Mouse (Mus musculus) thymus, postnatal 25 days (tissue): Measurements from ENCODE around the gene Plxna2.
A peak's percentile ranks its signal among the peaks of the same experiment; 100 is the strongest.

Experiments
- DNase-seq: peaks from one replicate; pipeline ENCODE4 v3.0.0; 2022

The Plxna2 gene

DNA sequence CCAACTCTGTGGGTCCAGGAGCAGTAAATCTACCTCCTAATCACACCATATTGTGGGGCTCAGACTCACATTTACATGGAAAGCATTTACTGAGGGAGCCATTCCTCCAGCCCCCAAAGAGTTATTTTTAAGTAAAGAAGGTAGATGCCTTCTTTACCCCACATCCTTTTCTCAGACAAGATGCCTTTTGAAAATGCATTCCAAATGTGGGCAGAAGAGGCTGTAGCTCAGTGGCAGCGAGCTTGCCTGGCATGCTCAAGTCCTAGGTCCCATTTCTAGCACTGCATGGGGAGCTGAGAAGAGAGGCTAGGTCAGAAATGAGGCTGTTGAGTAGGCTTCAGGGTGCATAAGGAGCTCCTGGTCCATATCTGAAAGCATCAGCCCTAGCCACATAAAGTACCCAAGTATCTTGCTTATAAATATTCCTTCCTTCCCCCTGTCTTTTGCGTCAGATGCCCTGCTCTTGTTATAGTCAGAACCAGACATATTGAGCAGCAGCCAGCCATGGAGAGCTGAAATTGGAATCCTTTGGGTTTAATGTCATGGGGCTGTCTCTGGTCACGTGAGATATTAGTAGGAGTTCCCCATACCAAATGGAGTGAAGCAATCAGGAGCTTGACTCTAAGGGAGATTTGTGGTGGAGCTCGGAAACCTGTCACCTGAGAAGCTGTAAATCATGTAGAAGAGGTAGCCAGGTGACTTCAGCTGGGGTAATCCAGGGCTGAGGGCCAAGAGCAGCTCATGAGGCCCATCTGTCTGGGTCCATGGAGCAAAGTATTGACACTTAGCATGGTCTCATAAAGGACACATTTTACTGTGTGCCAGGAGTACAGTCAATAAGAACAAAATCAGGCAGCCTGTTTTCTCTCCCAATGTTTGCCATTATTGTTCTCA is 96.4 kb downstream of the Plxna2 start:
- no peak for DNase-seq

DNA sequence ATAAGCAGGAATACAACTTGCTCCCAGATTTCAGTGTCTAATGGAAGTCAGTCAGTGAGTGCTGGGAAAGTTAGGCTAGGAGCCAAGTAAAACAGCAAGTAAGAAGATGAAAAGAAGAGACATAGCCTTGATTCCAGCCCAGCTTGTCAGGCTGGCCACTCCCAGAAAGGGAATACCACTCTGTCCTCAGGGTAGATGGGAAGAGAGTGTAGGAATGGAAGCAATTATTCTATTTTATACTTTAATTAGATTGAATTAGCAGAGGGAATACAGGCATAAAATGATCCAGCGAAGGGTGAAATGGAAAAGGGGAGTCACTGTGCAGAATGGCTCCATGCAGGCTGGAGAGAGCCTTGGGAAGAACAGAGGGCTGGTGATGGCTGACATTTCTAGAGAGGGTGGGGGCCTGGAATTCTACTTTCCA is 99.4 kb downstream of the Plxna2 start:
- DNase-seq: no peak

DNA sequence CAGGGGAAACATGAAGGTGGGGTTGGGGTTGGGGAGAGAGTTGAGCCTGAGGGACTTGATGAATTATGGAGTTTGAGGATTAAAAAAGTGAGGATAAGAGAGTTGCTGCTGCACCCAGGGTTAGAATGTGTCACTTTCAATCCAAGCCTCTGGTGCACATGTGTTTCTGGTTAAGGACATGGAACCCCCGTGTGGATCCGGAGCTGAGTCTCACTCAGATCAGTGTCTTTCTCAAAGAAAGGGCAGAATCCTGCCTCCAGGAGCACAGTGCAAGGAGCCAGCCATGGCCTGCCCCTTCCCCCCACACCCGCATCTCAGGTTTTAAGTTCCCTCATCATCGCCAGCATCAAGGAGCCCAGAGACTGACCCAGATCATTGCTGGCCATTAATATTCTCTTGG is 102.4 kb downstream of the Plxna2 start:
- no peak for DNase-seq

DNA sequence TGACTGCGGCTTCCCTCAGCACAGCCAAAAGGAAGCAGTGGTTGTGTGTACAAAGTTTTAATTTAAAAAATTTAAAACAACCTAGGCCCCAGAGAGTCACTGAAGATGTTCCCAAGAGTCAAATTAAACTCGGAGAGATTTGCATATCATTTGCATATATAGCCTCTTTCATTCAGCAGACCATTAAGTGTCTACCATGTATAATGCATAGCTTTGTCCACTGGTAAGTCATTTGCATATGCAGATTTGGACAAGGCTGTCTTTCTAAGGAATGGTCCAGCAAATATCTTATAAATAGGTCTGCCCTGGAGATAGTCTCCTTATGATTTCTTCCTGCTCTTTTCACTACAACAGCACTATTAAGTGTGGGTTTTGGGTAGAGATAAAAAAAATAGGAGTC is 103.2 kb downstream of the Plxna2 start:
- DNase-seq: no peak

DNA sequence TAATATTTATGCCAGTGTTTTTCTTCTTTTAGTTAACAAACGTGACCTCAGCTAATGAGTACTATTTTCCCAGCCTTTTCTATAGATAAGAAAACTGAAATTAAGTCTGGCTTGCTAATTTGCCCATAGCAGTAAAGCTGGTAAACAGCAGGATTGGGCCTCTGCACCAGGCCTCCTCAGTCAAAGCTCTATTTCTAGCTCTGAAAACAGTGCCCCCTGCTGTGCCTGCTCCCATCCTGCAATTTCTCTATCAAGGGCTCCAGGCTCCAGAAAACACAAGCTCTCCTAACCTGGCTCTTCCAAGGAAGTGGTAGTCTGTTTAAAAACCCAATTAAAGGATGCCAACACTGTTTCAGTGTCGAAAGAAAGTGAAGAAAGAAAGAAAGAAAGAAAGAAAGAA is 104.3 kb downstream of the Plxna2 start:
- peak; percentile 7 for DNase-seq

DNA sequence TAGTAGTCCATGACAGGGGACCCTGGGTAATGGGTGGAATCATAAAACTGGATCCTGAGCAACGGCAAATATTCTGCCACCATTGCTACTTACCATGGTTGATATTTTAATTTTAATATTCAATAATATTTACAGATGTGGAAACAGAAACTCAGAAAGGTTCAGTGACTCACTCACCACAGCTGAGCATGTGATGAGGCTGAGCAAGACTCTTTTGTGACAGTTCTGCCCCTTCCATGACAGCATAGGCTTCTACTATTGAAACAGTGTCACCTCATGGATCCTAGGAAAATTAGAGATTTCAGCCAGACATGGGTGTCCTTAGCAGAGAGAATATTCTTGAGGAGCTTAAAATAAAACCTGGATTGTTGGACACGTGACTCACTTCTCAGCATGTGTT is 116.8 kb downstream of the Plxna2 start:
- no peak for DNase-seq

DNA sequence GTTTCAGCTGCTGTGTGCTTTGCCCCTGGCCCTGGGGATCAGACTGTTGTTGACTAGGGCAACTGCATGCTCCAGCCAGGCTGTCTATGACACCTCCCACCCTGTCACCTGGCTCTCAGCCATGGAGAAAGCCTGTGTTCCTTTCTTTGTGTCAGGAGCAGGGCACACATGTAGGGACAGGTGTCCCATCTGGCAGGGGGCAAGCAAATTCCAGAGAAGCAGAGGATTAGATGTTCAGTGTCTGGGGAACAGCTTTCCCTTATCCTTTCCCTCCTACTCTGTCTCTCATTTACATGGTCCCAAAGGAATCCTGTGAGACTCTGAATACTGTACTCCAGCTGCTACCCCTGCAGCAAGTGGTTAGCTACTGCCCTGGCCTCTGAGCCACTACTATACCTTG is 121.9 kb downstream of the Plxna2 start:
- no peak for DNase-seq

DNA sequence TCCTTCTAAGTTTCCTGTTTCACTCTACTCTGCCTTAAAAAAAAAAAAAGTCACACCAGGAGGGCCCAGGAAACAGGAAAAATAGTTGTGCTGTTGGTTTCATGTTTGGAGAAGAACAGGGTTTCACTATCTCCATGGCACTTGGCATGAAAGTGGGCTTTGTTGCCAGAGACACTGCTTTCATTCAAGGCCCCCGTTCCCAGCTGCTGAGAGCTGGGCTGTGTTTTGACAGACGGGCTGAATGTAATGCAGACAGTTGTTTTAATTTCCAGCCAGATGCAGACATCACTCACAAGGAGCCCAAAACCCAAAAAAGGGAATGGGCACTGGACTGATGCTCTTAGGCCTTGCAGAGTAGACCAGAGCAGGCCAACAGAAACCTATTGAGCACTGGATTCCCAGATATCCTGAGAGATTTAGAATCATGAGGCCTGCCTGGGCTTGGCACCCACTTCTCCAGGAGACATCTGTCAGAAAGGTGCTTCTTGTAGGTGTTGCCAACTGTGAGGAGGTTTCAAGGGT is 124.9 kb downstream of the Plxna2 start:
- DNase-seq: no peak

DNA sequence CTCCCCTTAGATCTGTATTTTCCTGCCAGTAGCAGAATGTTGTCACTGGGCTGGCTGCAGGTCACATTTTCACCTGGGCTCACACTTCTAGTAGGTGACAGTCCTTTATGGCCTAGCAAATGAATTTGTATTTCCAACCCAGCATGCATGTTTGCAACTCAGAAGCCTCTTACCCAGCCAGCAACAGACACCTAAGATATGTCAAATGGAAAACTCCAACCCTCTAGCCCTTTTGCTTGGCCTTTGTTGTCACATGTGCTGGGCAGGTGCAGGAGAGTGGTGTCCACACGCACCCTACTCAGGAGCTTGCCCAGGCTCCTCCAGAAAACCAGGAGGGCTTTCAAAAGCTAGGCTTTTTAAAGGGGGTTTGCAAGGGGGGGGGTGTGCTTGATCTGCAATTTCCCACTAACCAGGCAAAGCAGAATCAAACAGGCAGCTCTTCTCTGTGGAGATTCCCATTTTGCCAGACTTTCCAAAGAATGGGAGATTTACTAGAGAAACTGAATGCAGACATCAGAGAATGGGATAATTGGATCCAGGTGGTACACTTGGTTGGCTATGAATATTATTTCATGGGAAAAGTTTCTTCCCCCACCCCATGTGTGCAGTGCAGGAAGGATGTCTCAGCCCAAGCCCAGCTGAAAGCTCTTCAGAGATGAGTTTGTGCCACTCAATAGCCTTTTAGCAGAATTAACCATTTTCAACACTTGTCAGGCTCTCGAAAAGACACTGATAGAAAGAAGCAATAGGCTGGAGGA is 127.3 kb downstream of the Plxna2 start:
- DNase-seq: no peak

DNA sequence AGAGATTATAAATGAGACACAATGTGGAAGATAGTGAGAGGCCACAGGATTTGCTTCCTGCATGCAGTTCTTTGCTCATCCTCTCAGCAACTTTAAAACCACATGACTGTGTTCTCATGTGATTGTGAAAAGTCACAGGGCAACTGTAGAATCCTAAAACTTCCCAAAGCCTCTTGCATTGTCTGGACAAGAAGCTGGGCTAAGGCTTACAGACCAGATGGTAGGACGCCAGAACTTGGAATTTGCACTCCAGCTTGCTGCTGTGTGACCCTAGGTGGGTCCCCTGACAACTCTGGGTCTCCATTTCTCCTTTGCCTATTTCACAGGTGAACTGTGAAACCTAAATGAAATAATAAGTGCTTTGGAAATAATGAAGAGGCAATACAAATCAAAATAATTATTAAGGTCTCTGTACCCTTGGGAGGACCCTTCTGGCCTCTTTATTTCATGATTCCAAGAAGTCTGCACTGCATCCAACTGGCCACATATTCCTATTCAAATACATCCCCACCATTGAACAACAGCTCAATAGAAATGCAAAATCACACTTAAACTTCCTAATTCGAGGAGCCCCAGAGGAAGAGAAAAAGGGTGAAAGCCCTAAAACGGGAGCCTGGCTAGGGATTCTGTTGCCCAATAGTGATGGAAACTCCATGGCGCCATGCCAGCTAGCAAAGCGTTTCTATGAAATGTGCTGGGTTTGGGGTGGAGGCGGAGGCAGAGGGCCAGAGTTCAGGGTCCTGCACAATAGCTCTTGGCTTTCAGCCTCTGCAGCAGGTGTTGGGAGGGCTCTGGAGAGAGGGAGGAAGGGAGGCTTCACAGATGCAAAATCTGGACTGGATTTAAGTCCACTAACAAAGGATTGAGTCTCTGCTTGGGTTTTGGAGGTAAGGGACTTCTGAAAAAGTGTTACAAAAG is 128.6 kb downstream of the Plxna2 start:
- no peak for DNase-seq

DNA sequence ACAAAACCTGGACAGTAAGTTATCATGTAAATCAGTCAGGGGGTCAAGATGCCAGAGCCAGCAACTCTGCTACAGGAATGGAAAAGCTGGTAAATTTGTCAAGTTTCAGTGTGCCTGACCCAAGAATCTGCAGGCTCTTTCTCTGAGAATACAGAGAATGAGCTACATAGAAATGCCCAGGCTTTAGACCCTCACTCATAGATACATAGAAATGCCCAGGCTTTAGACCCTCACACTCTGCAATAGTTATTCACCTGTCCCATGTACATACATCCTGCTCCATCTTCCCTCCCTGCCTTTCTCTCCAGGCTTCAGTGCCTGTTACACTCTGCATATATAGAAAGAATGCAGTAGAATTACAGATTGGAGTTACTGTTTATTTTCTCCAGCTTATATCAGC is 129.2 kb downstream of the Plxna2 start:
- no peak for DNase-seq

DNA sequence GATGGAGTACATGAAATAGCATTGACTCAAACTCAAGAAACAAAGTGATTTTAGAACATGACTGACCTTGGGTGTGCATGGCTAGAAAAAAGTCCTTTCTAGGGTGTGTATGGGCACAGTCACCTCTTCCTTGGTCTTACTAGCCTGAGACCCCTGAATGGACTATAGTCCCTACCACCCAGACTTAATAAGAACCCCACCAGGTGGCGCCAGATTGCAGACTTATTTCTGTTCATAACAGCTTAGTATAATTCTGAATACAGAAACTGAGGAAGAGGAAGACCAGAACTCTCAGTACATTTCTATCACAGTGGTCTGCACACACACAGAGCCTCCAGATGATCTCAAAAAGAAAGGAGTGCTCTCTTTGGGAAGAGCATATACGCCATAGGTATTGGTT is 135.2 kb downstream of the Plxna2 start:
- peak; percentile 30 for DNase-seq

DNA sequence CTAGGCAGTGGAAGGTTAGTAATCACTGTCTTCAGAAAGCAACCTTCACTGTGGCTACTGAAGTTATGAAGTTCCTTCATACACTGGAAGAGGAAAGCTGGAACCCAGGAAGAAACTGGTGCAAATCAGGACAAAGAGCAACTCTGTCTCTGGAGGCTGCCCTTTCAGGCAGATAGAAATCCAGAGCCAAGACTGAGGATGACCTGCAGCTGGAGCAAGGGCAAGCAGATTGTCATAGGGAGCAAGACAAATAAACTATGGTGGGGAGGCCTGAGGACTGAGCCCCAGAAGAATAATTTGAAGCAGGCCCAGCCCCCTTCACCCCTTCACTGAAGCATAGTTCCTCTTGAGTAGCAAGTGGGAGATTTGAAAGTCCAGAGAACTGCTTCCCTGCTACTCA is 138.0 kb downstream of the Plxna2 start:
- no peak for DNase-seq

DNA sequence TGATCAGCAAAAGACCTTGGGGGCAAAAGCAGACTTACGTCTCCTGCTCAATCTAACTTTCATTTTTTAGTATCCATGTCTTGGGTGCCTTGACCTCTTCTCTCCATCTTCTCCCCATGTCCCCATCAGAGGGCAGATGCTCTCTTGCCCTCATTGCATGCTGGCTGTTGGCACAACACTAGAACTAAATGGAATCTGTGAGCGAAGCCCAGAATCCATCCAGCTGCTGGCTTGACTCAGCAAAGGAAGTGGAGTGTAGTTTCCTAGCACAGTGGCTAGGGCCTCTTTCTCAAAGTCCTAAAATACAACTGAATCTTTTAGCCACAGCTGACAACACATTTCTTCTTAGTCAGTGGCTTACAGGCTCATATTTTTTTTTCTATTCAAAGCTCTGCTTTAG is 138.4 kb downstream of the Plxna2 start:
- DNase-seq: no peak

DNA sequence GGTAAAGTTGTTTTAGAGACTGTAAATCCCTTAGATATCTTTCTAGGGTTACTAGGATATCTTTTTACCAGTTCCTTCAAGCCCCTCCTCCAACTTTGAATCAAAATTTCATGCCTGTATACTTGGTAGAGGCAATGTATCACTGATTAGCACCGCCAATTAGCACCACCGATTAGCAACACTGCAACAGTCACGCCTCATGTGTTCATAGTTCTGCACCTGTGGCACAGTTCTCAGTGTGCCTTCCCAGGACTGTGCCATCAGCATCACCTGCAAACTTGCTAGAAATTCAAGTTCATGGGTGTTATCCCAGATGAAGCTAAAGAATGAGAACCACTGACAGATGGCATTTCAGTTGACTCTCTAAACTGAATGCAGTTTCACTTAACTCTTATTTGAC is 138.8 kb downstream of the Plxna2 start:
- DNase-seq: no peak

DNA sequence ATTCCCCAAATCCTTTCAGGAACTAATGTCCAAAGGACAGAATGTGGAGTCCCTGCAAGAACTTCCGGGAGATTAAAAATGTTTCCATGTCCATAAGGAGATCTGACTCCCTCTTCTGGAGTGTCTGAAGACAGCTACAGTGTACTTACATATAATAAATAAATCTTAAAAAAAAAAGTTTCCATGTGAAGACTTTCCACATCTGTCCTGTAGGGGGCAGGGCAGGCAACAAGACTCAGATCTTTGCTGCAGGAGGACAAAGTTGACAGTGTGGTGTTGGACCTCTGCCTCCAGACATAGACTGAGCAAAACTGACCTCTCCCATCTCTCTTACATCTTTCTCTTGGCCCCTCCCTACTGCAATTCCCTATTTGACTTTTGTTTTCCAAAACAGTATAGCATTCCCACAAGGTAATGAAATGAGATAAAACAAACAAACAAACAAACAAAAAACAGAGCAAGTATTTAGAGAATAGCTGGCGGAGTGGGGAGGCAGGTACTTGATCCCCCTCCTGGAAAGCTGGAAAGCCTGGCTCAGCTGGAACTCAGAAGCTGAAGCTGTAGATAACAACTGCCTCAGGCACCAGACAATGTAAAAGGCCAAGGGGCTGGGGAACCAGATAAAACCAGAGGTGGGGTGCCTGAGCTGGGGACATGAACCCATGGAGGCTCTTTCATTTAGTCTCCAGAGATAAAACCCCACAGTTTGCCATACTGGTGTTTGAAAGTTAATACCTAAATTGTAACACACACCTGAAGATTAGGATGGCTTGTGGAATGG is 143.6 kb downstream of the Plxna2 start:
- no peak for DNase-seq

DNA sequence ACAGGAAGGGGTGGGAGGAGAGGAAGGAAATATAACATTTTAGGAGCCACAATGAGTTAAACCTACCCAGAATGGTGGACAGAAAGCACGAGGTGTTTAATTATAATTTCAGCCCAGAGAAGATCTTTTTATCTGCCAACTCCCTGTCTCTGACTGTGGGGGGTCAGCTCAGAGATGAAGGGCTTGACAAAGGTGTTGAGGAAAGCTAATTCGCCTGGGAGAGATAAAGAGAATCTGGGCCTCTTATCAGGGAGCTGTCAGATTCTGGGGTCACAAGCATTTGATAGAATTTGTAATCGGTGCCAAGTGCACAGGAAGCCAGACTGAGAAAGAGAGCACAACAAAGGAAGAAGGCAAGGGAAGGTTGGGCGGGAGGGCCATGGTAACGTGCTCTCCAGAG is 144.9 kb downstream of the Plxna2 start:
- DNase-seq: no peak

DNA sequence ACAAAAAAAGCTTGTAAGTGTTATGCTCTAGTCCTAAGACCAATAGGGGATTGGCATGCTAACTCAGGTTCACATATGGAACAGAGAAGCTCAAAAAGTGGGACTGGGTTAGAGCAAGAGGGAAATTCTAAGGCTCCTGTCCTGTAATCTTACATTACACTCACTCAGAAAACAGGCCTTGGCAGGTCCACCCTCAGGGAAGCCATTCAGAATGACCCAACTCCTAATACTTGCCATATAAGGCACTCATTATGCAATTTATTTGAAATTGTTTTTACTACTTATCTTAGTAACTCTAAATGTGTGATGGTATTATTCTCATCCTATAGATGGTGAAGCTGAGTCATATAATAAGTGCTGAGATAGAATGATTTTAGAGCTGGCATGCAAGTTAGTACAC is 146.9 kb downstream of the Plxna2 start:
- no peak for DNase-seq

DNA sequence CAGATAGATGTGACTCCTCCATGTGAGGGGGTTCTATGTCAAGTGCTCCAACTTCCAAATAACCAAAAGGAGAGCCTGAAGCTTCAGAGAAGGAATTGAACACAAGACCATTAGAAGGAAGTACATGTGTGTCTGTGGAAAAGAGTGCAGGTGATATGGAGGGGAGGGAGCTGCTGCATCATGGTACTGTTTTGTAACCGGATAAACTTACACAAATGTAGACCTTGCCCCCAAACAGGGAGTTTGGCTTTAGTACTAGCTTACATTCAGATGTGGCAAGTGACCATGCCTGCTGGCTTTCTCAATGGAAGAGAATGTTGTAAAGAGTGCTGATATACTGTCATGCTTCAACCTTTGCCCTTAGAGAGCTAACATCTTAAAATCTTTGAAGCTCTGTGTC is 150.8 kb downstream of the Plxna2 start:
- no peak for DNase-seq

DNA sequence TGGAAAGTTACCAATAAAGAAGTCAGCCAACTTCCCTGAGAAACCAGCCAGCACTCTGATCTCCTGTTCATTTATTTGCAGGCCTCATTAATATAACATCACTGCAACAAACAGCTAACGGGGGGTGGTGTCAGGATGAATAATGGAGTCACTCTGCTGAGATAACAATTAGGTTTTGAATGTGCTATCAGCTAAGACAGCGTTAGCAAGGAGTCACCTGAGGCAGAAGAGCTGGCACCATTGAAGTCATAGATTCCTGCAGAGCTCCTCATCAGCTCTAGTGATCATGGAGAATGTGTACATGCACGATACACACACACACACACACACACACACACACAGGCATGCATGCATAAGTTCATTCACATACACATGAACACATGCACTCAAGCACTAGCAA is 154.0 kb downstream of the Plxna2 start:
- no peak for DNase-seq

DNA sequence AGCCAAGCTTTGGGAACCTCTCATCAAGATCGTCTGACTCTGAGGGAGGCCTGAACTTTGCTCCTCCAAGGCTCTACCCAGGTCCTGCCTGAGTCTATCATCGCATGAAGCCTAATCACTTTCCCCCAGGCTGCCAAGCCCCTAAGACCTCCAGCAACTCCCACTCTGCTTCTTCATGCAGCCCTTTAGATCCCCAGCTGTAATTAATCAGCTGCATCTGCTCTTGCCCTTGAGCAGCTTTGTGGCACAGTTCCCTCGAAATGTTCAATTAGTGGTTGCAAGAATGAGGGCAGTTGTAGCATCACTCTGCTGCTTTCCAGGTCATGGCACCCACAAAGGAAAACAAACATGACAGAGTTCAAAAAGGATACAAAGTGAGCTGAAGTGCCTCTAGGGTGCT is 155.9 kb downstream of the Plxna2 start:
- no peak for DNase-seq

DNA sequence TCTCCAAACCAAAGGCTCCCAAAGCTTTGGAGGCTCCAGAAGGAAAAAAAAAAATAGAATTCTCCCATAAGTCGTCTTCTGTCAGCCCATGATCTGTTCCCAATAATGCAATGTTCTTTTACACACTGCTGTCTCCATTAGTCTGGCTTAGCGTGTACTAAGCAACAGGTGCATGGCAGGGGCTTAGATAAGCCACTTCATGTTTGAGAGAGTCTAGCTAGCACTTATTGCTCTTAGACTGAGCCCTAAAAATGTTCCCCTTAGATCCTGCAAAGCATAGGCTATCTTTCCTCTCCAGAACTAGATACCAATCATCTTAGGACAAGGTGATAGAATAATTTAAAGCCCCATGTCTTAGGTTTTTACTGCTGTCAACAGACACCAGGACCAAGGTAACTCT is 156.3 kb downstream of the Plxna2 start:
- DNase-seq: no peak
